23 mouse cellular contexts compared by ENCODE assay signal in genomic region chr10:99116237-99116632, GRCm38 (mm10). TPM values are rescaled to one million over a fixed set of nuclear protein-coding genes. Genes with fewer than 3 reads are reported as not detected.
A peak's percentile ranks its signal among the peaks of the same experiment; 100 is the strongest.
DNase-seq lines count a peak whose midpoint lies in the region; ATAC-seq lines count a peak whose summit lies in the region.
"Had no signal": no experiment of that assay in that cellular context is flagged by ENCODE, and none has a peak within 500 bp of the region (broad histone marks: within the 10 kb centered on the region; RNA-seq: fewer than 3 reads in every experiment).

No protein-coding gene starts in this region.

- 0 out of 2 replicates have a peak, but pooled peaks have one; percentile 10 for ATAC-seq in heart, embryonic 11.5 days (replicated peaks; ENCODE audit: insufficient number of reproducible peaks, low FRiP score, low TSS enrichment)
- no peak for ATAC-seq in kidney, embryonic 16.5 days (ENCODE audit: low FRiP score, low TSS enrichment)
- no peak for ATAC-seq in neural tube, embryonic 12.5 days (ENCODE audit: low FRiP score, low read depth)
- ATAC-seq: forebrain, embryonic 13.5 days had no signal

- WGBS in heart, embryonic 11.5 days (ENCODE audit: insufficient replicate concordance) = 29% methylated on average over 8 of the region's 8 CpGs
- 32% methylated on average over 8 of the region's 8 CpGs for WGBS in kidney, embryonic 16.5 days
- 72% methylated on average over 8 of the region's 8 CpGs for WGBS in embryonic facial prominence, embryonic 10.5 days
- 66% methylated on average over 8 of the region's 8 CpGs for WGBS in neural tube, embryonic 12.5 days

- H3K27ac ChIP-seq in heart, embryonic 11.5 days (ENCODE audit: low read depth, low read length) = no peak overlapping the region
- peak overlapping the region; percentile 40 for H3K27ac ChIP-seq in kidney, embryonic 16.5 days (ENCODE audit: low read length)
- 0 out of 2 replicates have a peak overlapping the region, but pooled peaks have one; percentile 24 for H3K27ac ChIP-seq in embryonic facial prominence, embryonic 10.5 days (replicated peaks)
- no peak overlapping the region for H3K27ac ChIP-seq in neural tube, embryonic 12.5 days
- H3K27ac ChIP-seq: forebrain, embryonic 13.5 days; gastrocnemius, adult 2 months had no signal

- H3K4me2 ChIP-seq in heart, embryonic 11.5 days = peak overlapping the region; percentile 58
- H3K4me2 ChIP-seq in kidney, embryonic 16.5 days (replicated peaks; ENCODE audit: low read depth, low read length) = peak overlapping the region; percentile 37
- H3K4me2 ChIP-seq in neural tube, embryonic 12.5 days (replicated peaks) = 0 out of 2 replicates have a peak overlapping the region, but pooled peaks have one; percentile 7
- H3K4me2 ChIP-seq: forebrain, embryonic 13.5 days had no signal

- H3K9ac ChIP-seq in heart, embryonic 11.5 days (ENCODE audit: low read depth, low read length) = no peak overlapping the region; the same call in 1 of the 2 replicates
- H3K9ac ChIP-seq in kidney, embryonic 16.5 days (replicated peaks; ENCODE audit: low read length) = peak overlapping the region; percentile 38; the same call in 1 of the 2 replicates
- H3K9ac ChIP-seq in neural tube, embryonic 12.5 days = no peak overlapping the region
- H3K9ac ChIP-seq: forebrain, embryonic 13.5 days had no signal

- no peaks in the 10 kb centered on the region for H3K27me3 ChIP-seq in heart, embryonic 11.5 days (ENCODE audit: control insufficient read depth, insufficient read depth, low read length)
- H3K27me3 ChIP-seq in kidney, embryonic 16.5 days (ENCODE audit: insufficient read depth, low read length) = no peaks in the 10 kb centered on the region
- no peaks in the 10 kb centered on the region for H3K27me3 ChIP-seq in embryonic facial prominence, embryonic 10.5 days (replicated peaks; ENCODE audit: low read depth, poor library complexity, severe bottlenecking)
- H3K27me3 ChIP-seq in neural tube, embryonic 12.5 days (replicated peaks) = no peaks in the 10 kb centered on the region
- H3K27me3 ChIP-seq: forebrain, embryonic 13.5 days had no signal

- H3K36me3 ChIP-seq in heart, embryonic 11.5 days (ENCODE audit: control insufficient read depth, insufficient read depth, low read length) = no peaks in the 10 kb centered on the region
- no peaks in the 10 kb centered on the region; the same call in 1 of the 2 replicates for H3K36me3 ChIP-seq in kidney, embryonic 16.5 days (ENCODE audit: insufficient read depth, low read length)
- peaks cover 2% of the 10 kb centered on the region for H3K36me3 ChIP-seq in embryonic facial prominence, embryonic 10.5 days (replicated peaks)
- peaks cover 3% of the 10 kb centered on the region; the same call in 1 of the 2 replicates for H3K36me3 ChIP-seq in neural tube, embryonic 12.5 days

- peaks cover 19% of the 10 kb centered on the region for H3K4me1 ChIP-seq in heart, embryonic 11.5 days (ENCODE audit: control insufficient read depth, insufficient read depth, low read length)
- peaks cover 46% of the 10 kb centered on the region for H3K4me1 ChIP-seq in kidney, embryonic 16.5 days (ENCODE audit: insufficient read depth, low read length)
- peaks cover 45% of the 10 kb centered on the region for H3K4me1 ChIP-seq in embryonic facial prominence, embryonic 10.5 days
- H3K4me1 ChIP-seq in neural tube, embryonic 12.5 days = peaks cover 3% of the 10 kb centered on the region; the same call in 1 of the 2 replicates

- peak overlapping the region; percentile 21 for H3K4me3 ChIP-seq in heart, embryonic 11.5 days (ENCODE audit: low read depth, low read length)
- no peak overlapping the region for H3K4me3 ChIP-seq in kidney, embryonic 16.5 days (ENCODE audit: low read length)
- 0 out of 2 replicates have a peak overlapping the region, but pooled peaks have one; percentile 13 for H3K4me3 ChIP-seq in embryonic facial prominence, embryonic 10.5 days
- H3K4me3 ChIP-seq in neural tube, embryonic 12.5 days = no peak overlapping the region
- H3K4me3 ChIP-seq: forebrain, embryonic 13.5 days; gastrocnemius, adult 2 months had no signal

- intact Hi-C loops in left cerebral cortex, postnatal 10 days (cut with DNase I) = no loop called here

- H3K9me3 ChIP-seq in heart, embryonic 11.5 days (replicated peaks; ENCODE audit: control insufficient read depth, low read length) = no peaks in the 10 kb centered on the region
- H3K9me3 ChIP-seq in kidney, embryonic 16.5 days (ENCODE audit: low read length) = no peaks in the 10 kb centered on the region
- H3K9me3 ChIP-seq in embryonic facial prominence, embryonic 10.5 days = no peaks in the 10 kb centered on the region
- H3K9me3 ChIP-seq in neural tube, embryonic 12.5 days = no peaks in the 10 kb centered on the region
- H3K9me3 ChIP-seq: forebrain, embryonic 13.5 days; G1E had no signal

- DNase-seq in heart, adult 8-10 months (ENCODE audit: low spot score) = no peak
- DNase-seq in kidney, adult 11 months = no peak
- DNase-seq in embryonic facial prominence, embryonic 10.5 days (ENCODE audit: low spot score) = no peak
- no peak for DNase-seq in cerebellum, adult 18-20 months
- no peak for DNase-seq in left cerebral cortex, postnatal 10 days (ENCODE audit: extremely low spot score in 1 of 2, low spot score in 2 of 2)
- DNase-seq: adrenal gland, adult 8-10 months; B cell, adult 2 months; cerebellum, postnatal 25 days; gastrocnemius, adult 2 months; kidney, adult 18-20 months; lung, adult 2 months had no signal

RNA-seq across cellular contexts. Expression of gene Galnt4, which starts 8.3 kb away (rescaled TPM):
- polyA plus RNA-seq in heart, embryonic 11.5 days (2014; fragmentation: Nextera tagmentation; extraction: Ambion mirVana) = 6.2 and 7.7 TPM in 2 replicates
- total RNA-seq in heart, adult 8-10 months (2022) = 1 to 10 TPM; 2.5 to 2.9 (median 2.6) TPM
- 12.2 and 13.2 TPM in 2 replicates for polyA plus RNA-seq in kidney, embryonic 16.5 days (2015; fragmentation: Nextera tagmentation; extraction: Ambion mirVana)
- 4.1 and 5.4 TPM in 2 replicates for polyA plus RNA-seq in embryonic facial prominence, embryonic 10.5 days (2016; fragmentation: Nextera tagmentation; extraction: Ambion mirVana)
- 4.6 and 5.0 TPM in 2 replicates for polyA plus RNA-seq in neural tube, embryonic 12.5 days (2016; fragmentation: Nextera tagmentation; extraction: Ambion mirVana)
- total RNA-seq in left cerebral cortex, postnatal 10 days (2021) = 1 to 10 TPM; 3.4 to 3.8 TPM

RNA-seq across cellular contexts. Expression of gene Poc1b, which starts 9.4 kb away (rescaled TPM):
- polyA plus RNA-seq in heart, embryonic 11.5 days (2014; fragmentation: Nextera tagmentation; extraction: Ambion mirVana) = 10.3 and 14.2 TPM in 2 replicates
- 1 to 10 TPM; 5.8 to 8.1 (median 7.2) TPM for total RNA-seq in heart, adult 8-10 months (2022)
- 20.6 and 23.9 TPM in 2 replicates for polyA plus RNA-seq in kidney, embryonic 16.5 days (2015; fragmentation: Nextera tagmentation; extraction: Ambion mirVana)
- 32.6 and 33.3 TPM in 2 replicates for polyA plus RNA-seq in embryonic facial prominence, embryonic 10.5 days (2016; fragmentation: Nextera tagmentation; extraction: Ambion mirVana)
- polyA plus RNA-seq in neural tube, embryonic 12.5 days (2016; fragmentation: Nextera tagmentation; extraction: Ambion mirVana) = 17.7 and 21.9 TPM in 2 replicates
- total RNA-seq in left cerebral cortex, postnatal 10 days (2021) = 1 to 10 TPM; 6.6 to 8.2 TPM

RNA-seq across cellular contexts. Expression of gene Phxr2, which starts 9.9 kb away (rescaled TPM):
- not detected in 2 replicates for polyA plus RNA-seq in heart, embryonic 11.5 days (2014; fragmentation: Nextera tagmentation; extraction: Ambion mirVana)
- not detected for total RNA-seq in heart, adult 8-10 months (2022)
- polyA plus RNA-seq in kidney, embryonic 16.5 days (2015; fragmentation: Nextera tagmentation; extraction: Ambion mirVana) = not detected in 2 replicates
- 0.13 and 0.21 TPM in 2 replicates for polyA plus RNA-seq in embryonic facial prominence, embryonic 10.5 days (2016; fragmentation: Nextera tagmentation; extraction: Ambion mirVana)
- polyA plus RNA-seq in neural tube, embryonic 12.5 days (2016; fragmentation: Nextera tagmentation; extraction: Ambion mirVana) = 0.16 TPM in 1 of 2 replicates, not detected in the other
- total RNA-seq in left cerebral cortex, postnatal 10 days (2021) = not detected
- total RNA-seq: adrenal gland, adult 8-10 months; G1E; gastrocnemius, adult 2 months; hematopoietic stem cell, adult 5-6 weeks; layer of hippocampus, postnatal 25 days; midbrain, postnatal 0 days had no signal
- polyA plus RNA-seq: embryonic facial prominence, embryonic 14.5 days; forebrain, embryonic 13.5 days; G1E; limb, embryonic 14.5 days; lung, adult 2 months; midbrain, postnatal 0 days; neural tube, embryonic 14.5 days; spleen, adult 2 months had no signal

Comparison
In these comparisons a context has a peak if more than half of its experiments do, and no peak if none do; other contexts are left out.
1. H3K27ac ChIP-seq: peak in kidney, embryonic 16.5 days (single experiment) and embryonic facial prominence, embryonic 10.5 days (single experiment); none in heart, embryonic 11.5 days (single experiment) and neural tube, embryonic 12.5 days (single experiment).
2. H3K4me2 ChIP-seq: peak in every context shown above with its lines; median percentile 58 in heart, embryonic 11.5 days; 37 in kidney, embryonic 16.5 days; 7 in neural tube, embryonic 12.5 days.
3. H3K4me3 ChIP-seq: peak in heart, embryonic 11.5 days (single experiment) and embryonic facial prominence, embryonic 10.5 days (single experiment); none in kidney, embryonic 16.5 days (single experiment) and neural tube, embryonic 12.5 days (single experiment).